Mouse (Mus musculus) thymus, postnatal 4 days (tissue): Measurements from ENCODE around the gene Galm.
A peak's percentile ranks its signal among the peaks of the same experiment; 100 is the strongest.

ENCODE experiments used
- DNase-seq: peaks from one replicate; pipeline ENCODE4 v3.0.0; 2021

Galm gene

GRCm38 (mm10) chr17:80127331-80128251 lies at the start of gene Galm:
Gene Galm, plus strand, starts transcription at chr17:80127471.
- DNase-seq: peak; percentile 74

- no peak for DNase-seq
Measured at GRCm38 (mm10) chr17:80078726-80079125, 48.5 kb upstream of the Galm start.

- no peak for DNase-seq
Measured at GRCm38 (mm10) chr17:80083223-80083622, 44.0 kb upstream of the Galm start.

- no peak for DNase-seq
Measured at GRCm38 (mm10) chr17:80084424-80084823, 42.8 kb upstream of the Galm start.

GRCm38 (mm10) chr17:80086591-80086990 lies 40.7 kb upstream of the Galm start:
- DNase-seq: no peak

- no peak for DNase-seq
Measured at GRCm38 (mm10) chr17:80088168-80088567, 39.1 kb upstream of the Galm start.

GRCm38 (mm10) chr17:80090551-80090950 lies 36.7 kb upstream of the Galm start:
- DNase-seq: no peak

- no peak for DNase-seq
Measured at GRCm38 (mm10) chr17:80091879-80092549, 35.3 kb upstream of the Galm start.

GRCm38 (mm10) chr17:80095254-80095899 lies 31.9 kb upstream of the Galm start:
- no peak for DNase-seq

- peak; percentile 44 for DNase-seq
Measured at GRCm38 (mm10) chr17:80096043-80096719, 31.1 kb upstream of the Galm start.

GRCm38 (mm10) chr17:80096720-80097114 lies 30.6 kb upstream of the Galm start:
- no peak for DNase-seq

GRCm38 (mm10) chr17:80097221-80097620 lies 30.1 kb upstream of the Galm start:
- DNase-seq: no peak

- DNase-seq: no peak
Measured at GRCm38 (mm10) chr17:80099823-80100222, 27.4 kb upstream of the Galm start.

- no peak for DNase-seq
Measured at GRCm38 (mm10) chr17:80105348-80105978, 21.8 kb upstream of the Galm start.

GRCm38 (mm10) chr17:80112665-80113305 lies 14.5 kb upstream of the Galm start:
- peak; percentile 45 for DNase-seq

GRCm38 (mm10) chr17:80113468-80113867 lies 13.8 kb upstream of the Galm start:
- DNase-seq: peak; percentile 33

GRCm38 (mm10) chr17:80120396-80120795 lies 6.9 kb upstream of the Galm start:
- no peak for DNase-seq

GRCm38 (mm10) chr17:80121833-80122232 lies 5.4 kb upstream of the Galm start:
- DNase-seq: no peak

GRCm38 (mm10) chr17:80124985-80125750 lies 2.1 kb upstream of the Galm start:
- no peak for DNase-seq

GRCm38 (mm10) chr17:80126166-80126565 lies 1.1 kb upstream of the Galm start:
- DNase-seq: no peak

GRCm38 (mm10) chr17:80128476-80128990 lies 1.3 kb downstream of the Galm start:
- DNase-seq: no peak
